Mouse (Mus musculus) ovary, adult 18-20 months (tissue): ENCODE results near the gene Fndc3c1.
"Not testable (repeated sequence)": the region's sequence is repeated elsewhere in the genome, so short reads cannot be mapped to it uniquely, and the experiment has no call there.

Experiments
- DNase-seq: peaks from one replicate; pipeline ENCODE4 v3.0.0; 2022; ENCODE audit warnings: low spot score, mixed read lengths

The Fndc3c1 gene

DNA sequence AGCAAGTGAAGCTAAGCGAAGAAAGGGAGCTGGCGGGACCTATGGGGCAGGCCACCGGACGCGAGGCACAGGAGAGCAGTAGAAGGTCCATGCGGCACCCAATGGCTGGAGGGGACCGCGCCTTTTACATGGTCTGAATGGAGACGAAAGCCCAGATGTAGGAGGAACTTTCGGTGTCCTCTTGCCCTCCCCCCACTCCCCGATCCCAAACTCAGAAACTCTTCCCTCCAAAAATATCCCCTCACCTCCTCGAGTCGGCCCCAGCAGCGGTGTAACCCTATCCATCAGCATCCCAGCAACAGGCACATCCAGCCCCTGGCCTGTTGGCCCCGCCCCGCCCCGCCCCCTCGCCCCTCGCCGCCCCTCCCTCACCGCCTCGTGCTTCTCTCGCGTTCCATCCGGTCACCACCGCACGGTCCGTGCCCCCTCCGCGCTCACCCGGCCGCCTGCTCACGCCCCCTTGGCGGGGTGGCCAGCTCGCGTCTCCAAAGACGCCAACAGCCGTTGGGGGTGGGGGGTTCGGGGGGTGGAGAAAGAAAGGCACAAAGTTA, at the start of gene Fndc3c1:
Gene Fndc3c1, minus strand, starts transcription at position 301 of the 551 bp plus-strand sequence.
- no peak for DNase-seq

DNA sequence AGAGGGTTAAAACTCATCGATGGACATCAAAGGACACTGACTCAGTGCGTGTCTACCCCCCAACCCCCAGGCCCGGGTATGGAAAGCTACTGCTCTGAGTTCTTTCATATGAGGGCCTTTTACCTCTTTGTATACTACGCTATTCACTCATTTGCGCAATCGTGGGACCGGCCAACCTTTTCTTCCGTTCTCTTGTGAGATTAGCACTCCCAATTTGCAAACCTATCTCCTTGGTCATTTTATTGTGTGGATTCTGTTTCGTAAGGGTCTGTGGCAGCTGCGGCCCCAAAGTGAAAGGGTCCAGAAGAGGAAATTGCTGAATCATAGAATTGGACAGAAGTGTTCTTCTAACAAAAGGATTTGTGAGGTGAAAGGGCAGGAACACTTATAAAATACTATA, 1.2 kb upstream of the Fndc3c1 start:
- no peak for DNase-seq

DNA sequence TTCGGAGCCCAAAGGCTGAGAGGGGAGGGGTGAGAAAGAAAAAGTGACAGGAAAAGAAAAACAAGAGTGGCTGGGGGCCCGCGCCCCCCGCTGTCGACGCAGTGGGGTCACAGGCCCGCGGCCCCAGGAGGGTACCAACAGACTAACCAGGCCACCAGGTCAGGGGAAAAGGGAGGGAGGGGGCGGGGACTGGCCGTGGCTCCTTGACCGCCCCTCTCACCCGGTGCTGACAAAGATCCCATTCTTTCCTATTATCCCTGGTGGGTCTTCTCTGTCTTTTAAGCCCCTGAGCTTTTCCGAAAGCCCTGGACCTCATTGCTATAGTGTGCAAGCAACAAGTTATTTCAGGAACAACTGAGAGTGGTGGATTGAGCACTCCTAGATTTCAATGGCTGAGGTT, 470 bp upstream of the Fndc3c1 start:
- no peak for DNase-seq

- not testable (repeated sequence) for DNase-seq
These were observed 5.3 kb downstream of the Fndc3c1 start for GRCm38 (mm10) chrX:106479891-106480290.

DNA sequence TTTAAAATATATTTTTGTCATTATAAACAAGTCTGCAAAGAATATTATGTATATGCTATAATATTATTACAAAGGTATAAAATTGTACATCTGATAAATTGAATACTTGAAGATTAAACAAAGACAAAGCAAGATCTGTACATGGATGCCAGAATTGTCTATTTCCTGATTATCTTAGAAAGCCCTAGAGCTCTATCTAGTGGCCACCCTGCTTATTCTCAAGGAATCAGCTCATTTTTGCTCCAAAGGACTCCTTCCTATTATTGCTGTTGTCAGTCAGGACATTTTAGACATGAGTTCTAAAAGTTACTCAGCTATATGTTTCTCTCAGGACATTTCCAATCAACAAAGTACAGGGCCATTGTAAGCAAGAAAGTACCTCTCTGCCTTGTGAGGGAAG, 99.9 kb downstream of the Fndc3c1 start:
- DNase-seq, result no peak

DNA sequence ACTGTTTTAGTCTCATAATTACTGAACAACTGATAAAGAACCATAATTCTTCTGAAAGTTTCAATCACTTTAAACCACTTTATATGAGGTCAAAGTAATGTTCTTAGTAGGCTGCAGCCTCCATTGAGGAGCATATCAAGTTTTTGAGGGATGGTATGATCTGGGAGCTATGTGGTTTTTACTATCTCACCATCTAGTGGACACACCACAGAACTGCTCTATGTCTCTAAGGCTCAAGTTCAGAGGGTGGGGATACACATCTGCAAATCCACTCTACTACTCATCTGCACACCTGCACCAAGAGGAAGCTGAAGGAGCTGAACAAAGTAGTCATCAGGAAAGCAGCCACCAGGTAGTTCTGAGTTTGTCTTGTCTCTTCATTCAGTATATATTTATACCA, 104.6 kb downstream of the Fndc3c1 start:
- DNase-seq, result no peak
